Mouse (Mus musculus): ENCODE measurements at regions not wholly inside any gene's neighbourhood (a gene's known extent, or its start where the extent isn't known, plus 50 kb on each side); places are given as distances from the start of the nearest gene placed in this dataset.
A peak's percentile ranks its signal among the peaks of the same experiment; 100 is the strongest.

GRCm38 (mm10) chr10:21446641-21447040 lies 69.5 kb downstream of the Aldh8a1 start:
- no peak for DNase-seq

GRCm38 (mm10) chr10:21448132-21448531 lies 71.0 kb downstream of the Aldh8a1 start:
- no peak for DNase-seq

- DNase-seq, result no peak
Measured at GRCm38 (mm10) chr10:21448942-21449341, 71.9 kb downstream of the Aldh8a1 start.

GRCm38 (mm10) chr10:21452611-21453010 lies 75.5 kb downstream of the Aldh8a1 start:
- no peak for DNase-seq

GRCm38 (mm10) chr10:21453527-21453926 lies 76.4 kb downstream of the Aldh8a1 start:
- DNase-seq, result no peak

- no peak for DNase-seq
Measured at GRCm38 (mm10) chr10:21454153-21454552, 77.1 kb downstream of the Aldh8a1 start.

GRCm38 (mm10) chr10:21454757-21455156 lies 77.7 kb downstream of the Aldh8a1 start:
- DNase-seq, result no peak

- DNase-seq, result no peak
Measured at GRCm38 (mm10) chr10:21455863-21456262, 78.8 kb downstream of the Aldh8a1 start.

GRCm38 (mm10) chr10:21456359-21456758 lies 79.3 kb downstream of the Aldh8a1 start:
- DNase-seq, result no peak

GRCm38 (mm10) chr10:21456991-21457390 lies 79.9 kb downstream of the Aldh8a1 start:
- no peak for DNase-seq

GRCm38 (mm10) chr10:21458608-21459007 lies 81.5 kb downstream of the Aldh8a1 start:
- no peak for DNase-seq

GRCm38 (mm10) chr10:21460062-21460461 lies 83.0 kb downstream of the Aldh8a1 start:
- no peak for DNase-seq

- peak; percentile 60 for DNase-seq
Measured at GRCm38 (mm10) chr10:21462915-21463314, 85.8 kb downstream of the Aldh8a1 start.

- peak; percentile 95 for DNase-seq
Measured at GRCm38 (mm10) chr10:21465362-21465761, 88.3 kb downstream of the Aldh8a1 start.

GRCm38 (mm10) chr10:21465806-21466377 lies 88.8 kb downstream of the Aldh8a1 start:
- DNase-seq, result no peak

- no peak for DNase-seq
Measured at GRCm38 (mm10) chr10:21467425-21468085, 90.5 kb downstream of the Aldh8a1 start.

- DNase-seq, result no peak
Measured at GRCm38 (mm10) chr10:21468421-21468820, 91.3 kb downstream of the Aldh8a1 start.

- no peak for DNase-seq
Measured at GRCm38 (mm10) chr10:21469961-21470360, 92.9 kb downstream of the Aldh8a1 start.

GRCm38 (mm10) chr10:21470589-21470988 lies 93.5 kb downstream of the Aldh8a1 start:
- DNase-seq, result no peak

- no peak for DNase-seq
Measured at GRCm38 (mm10) chr10:21474242-21474641, 97.2 kb downstream of the Aldh8a1 start.

GRCm38 (mm10) chr10:21478004-21478403 lies 100.9 kb downstream of the Aldh8a1 start:
- DNase-seq, result no peak

- DNase-seq, result no peak
Measured at GRCm38 (mm10) chr10:21479403-21479802, 102.3 kb downstream of the Aldh8a1 start.

GRCm38 (mm10) chr10:21481255-21481654 lies 104.2 kb downstream of the Aldh8a1 start:
- no peak for DNase-seq

- DNase-seq, result no peak
Measured at GRCm38 (mm10) chr10:21482055-21482454, 105.0 kb downstream of the Aldh8a1 start.

- DNase-seq, result no peak
Measured at GRCm38 (mm10) chr10:21482659-21483058, 105.6 kb downstream of the Aldh8a1 start.

All from lung, postnatal 14 days (tissue).